Mouse (Mus musculus) liver, embryonic 13.5 days (tissue): ENCODE measurements around the gene Uggt2. TPM values are rescaled to one million over a fixed set of nuclear protein-coding genes. Genes with fewer than 3 reads are reported as not detected.
"Not testable (repeated sequence)": the region's sequence is repeated elsewhere in the genome, so short reads cannot be mapped to it uniquely, and the experiment has no call there.

ENCODE experiments used
- ATAC-seq: fragments of 200-750 bp; cut with Nextera tagmentation; 2 replicates; pipeline ENCODE4 v1.8.0; 2017; ENCODE audit warnings: low read depth, mild to moderate bottlenecking, moderate number of reproducible peaks, moderate library complexity
- DNase-seq: peaks from one replicate; pipeline ENCODE4 v3.0.0; 2022
- H3K27ac ChIP-seq: fragments of 300-500 bp; sonication (generic); 2 replicates; pipeline ENCODE4 v1.5.1; 2015; ENCODE audit warnings: moderate library complexity, mild to moderate bottlenecking, inconsistent platforms
- H3K27me3 ChIP-seq: fragments of 300-500 bp; sonication (generic); 2 replicates; pipeline ENCODE4 v1.6.1; 2015; ENCODE audit warnings: mild to moderate bottlenecking, inconsistent platforms
- H3K36me3 ChIP-seq: fragments of 300-500 bp; sonication (generic); 2 replicates; pipeline ENCODE4 v1.6.1; 2015; ENCODE audit warnings: mild to moderate bottlenecking, inconsistent platforms
- H3K4me1 ChIP-seq: fragments of 300-500 bp; sonication (generic); replicated peaks from 2 replicates; pipeline ENCODE4 v1.6.1; 2015; ENCODE audit warnings: inconsistent platforms
- H3K4me2 ChIP-seq: fragments of 300-500 bp; sonication (generic); 2 replicates; pipeline ENCODE4 v1.6.1; 2015; ENCODE audit warnings: inconsistent platforms, mild to moderate bottlenecking, moderate library complexity
- H3K4me3 ChIP-seq: fragments of 300-500 bp; sonication (generic); replicated peaks from 2 replicates; pipeline ENCODE4 v1.5.1; 2015; ENCODE audit warnings: mild to moderate bottlenecking, inconsistent platforms
- H3K9ac ChIP-seq: fragments of 300-500 bp; sonication (generic); 2 replicates; pipeline ENCODE4 v1.6.1; 2015; ENCODE audit warnings: mild to moderate bottlenecking, inconsistent platforms
- H3K9me3 ChIP-seq: fragments of 300-500 bp; sonication (generic); replicated peaks from 2 replicates; pipeline ENCODE4 v1.6.1; 2016; ENCODE audit warnings: inconsistent platforms
- WGBS: fragments of 180-500 bp; shearing (Covaris S2); methylation state at CpG from one replicate; pipeline ENCODE4 v1.1.7; 2015; ENCODE audit not compliant: insufficient replicate concordance; 5-methylcytosine and 5-hydroxymethylcytosine counted together
- polyA plus RNA-seq: library from polyadenylated mRNA; unstranded; fragments of >200 nt; fragmentation: Nextera tagmentation; extraction: Ambion mirVana; gene quantifications from 2 replicates; pipeline ENCODE4 v1.2.1, GENCODE M21; 2015

Uggt2 gene
- polyA plus RNA-seq, 1 experiment from 2014 or later, result 1.4 TPM

- H3K4me3 ChIP-seq, result no peak overlapping the region
- no peak overlapping the region for H3K27ac ChIP-seq
- no peaks in the 10 kb centered on the region for H3K36me3 ChIP-seq
- ATAC-seq (peak; percentile 31; the same call in 1 of the 2 replicates), DNase-seq (no peak)
- 67% methylated on average over 9 of the region's 9 CpGs for WGBS
- no peaks in the 10 kb centered on the region for H3K9me3 ChIP-seq
- H3K4me2 ChIP-seq, result no peak overlapping the region
- 0 out of 2 replicates have a peak, but pooled peaks cover 3% of the 10 kb centered on the region for H3K4me1 ChIP-seq
- H3K9ac ChIP-seq, result no peak overlapping the region
- H3K27me3 ChIP-seq, result no peaks in the 10 kb centered on the region
Measured at GRCm38 (mm10) chr14:118995226-118995925, 103.9 kb downstream of the Uggt2 start.

GRCm38 (mm10) chr14:118987523-118988496 lies 111.4 kb downstream of the Uggt2 start:
- Histone ChIP-seq H3K27ac (no peak overlapping the region), H3K4me1 (peaks cover 20% of the 10 kb centered on the region), H3K4me2 (peak overlapping the region; percentile 62), H3K4me3 (peak overlapping the region; percentile 35), H3K27me3 (no peaks in the 10 kb centered on the region), H3K36me3 (0 out of 2 replicates have a peak, but pooled peaks cover 3% of the 10 kb centered on the region), H3K9ac (0 out of 2 replicates have a peak overlapping the region, but pooled peaks have one; percentile 24), H3K9me3 (no peaks in the 10 kb centered on the region)
- ATAC-seq (peak; percentile 99), DNase-seq (no peak)
- WGBS, result 32% methylated on average over 13 of the region's 13 CpGs

DNA sequence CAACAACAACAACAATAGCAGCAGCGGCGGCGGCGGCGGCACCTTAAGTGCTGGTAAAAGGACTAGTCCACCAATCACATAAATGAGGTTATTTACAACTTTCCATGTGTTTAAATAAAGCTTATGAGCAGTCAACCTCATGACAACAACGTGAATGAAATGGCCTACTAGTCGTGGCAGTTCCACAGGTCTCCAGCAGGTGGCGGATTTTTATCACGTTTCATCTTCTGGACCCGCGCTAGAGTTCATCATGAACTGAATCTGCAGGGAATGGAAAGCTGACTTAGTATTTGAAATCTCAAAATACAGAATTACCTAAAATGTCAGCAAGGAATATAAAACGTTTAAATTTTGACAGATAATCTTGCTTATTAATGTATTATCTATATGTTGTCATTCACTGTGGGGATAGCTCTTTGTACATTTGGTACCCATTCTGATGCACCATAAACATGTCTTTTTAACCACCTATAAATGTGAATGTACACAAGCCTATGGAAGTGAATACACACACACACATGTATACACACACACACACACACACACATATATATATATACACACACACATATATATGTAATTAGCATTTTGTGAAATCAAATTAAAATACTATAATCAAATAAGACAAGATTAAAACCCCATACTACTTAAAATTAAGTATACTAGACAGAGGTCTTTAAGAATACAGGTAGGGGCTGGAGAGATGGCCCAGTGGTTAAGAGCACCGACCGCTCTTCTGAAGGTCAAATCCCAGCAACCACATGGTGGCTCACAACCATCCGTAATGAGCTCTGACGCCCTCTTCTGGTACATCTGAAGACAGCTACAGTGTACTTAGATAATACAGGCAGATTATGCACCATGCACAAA lies 112.3 kb downstream of the Uggt2 start:
- Histone ChIP-seq H3K27me3 (no peaks in the 10 kb centered on the region), H3K4me2 (peak overlapping the region; percentile 62), H3K9ac (no peak overlapping the region), H3K9me3 (no peaks in the 10 kb centered on the region), H3K4me3 (no peak overlapping the region), H3K4me1 (peaks cover 20% of the 10 kb centered on the region), H3K27ac (no peak overlapping the region), H3K36me3 (0 out of 2 replicates have a peak, but pooled peaks cover 3% of the 10 kb centered on the region)
- ATAC-seq (no peak), DNase-seq (peak; percentile 33)
- whole genome bisulfite sequencing, result 31% methylated on average over 16 of the region's 16 CpGs

GRCm38 (mm10) chr14:118984161-118984560 lies 115.1 kb downstream of the Uggt2 start:
- peaks cover 30% of the 10 kb centered on the region for H3K4me1 ChIP-seq
- DNase-seq (no peak), ATAC-seq (no peak)
- no peak overlapping the region for H3K27ac ChIP-seq
- no peak overlapping the region for H3K4me2 ChIP-seq
- no peaks in the 10 kb centered on the region for H3K27me3 ChIP-seq
- no peak overlapping the region for H3K4me3 ChIP-seq
- H3K9me3 ChIP-seq, result no peaks in the 10 kb centered on the region
- H3K9ac ChIP-seq, result no peak overlapping the region
- WGBS, result 63% methylated on average over 4 of the region's 4 CpGs
- peaks cover 15% of the 10 kb centered on the region for H3K36me3 ChIP-seq

- Histone ChIP-seq H3K4me3 (no peak overlapping the region), H3K4me1 (peaks cover 26% of the 10 kb centered on the region), H3K27me3 (no peaks in the 10 kb centered on the region), H3K36me3 (peaks cover 19% of the 10 kb centered on the region), H3K9ac (no peak overlapping the region), H3K9me3 (no peaks in the 10 kb centered on the region), H3K4me2 (no peak overlapping the region), H3K27ac (0 out of 2 replicates have a peak overlapping the region, but pooled peaks have one; percentile 6)
- ATAC-seq (no peak), DNase-seq (no peak)
Measured at GRCm38 (mm10) chr14:118983396-118983795, 115.8 kb downstream of the Uggt2 start.

DNA sequence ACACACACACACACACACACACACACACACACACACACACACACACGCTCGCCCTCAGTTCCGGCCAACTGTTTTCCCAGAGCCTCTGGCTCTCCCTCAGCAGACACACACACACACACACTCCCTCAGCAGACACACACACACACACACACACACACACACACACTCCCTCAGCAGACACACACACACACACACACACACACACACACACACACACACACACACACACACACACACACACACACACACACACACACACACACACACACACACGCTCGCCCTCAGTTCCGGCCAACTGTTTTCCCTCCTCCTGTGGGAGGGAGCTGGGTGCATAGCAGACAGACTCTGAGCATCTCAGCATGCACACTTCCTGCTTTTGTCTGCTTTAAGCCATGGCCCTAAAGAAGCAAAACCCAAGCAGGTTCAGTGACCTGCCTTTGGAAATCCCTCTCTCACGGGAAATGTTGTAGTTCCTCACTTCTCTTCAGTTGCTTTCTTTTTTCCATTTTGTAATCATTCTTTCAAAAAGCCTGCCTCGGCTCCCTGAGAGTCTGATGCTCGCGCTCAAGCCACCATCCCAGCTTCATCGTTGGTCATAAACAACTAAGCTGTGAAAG lies 116.7 kb downstream of the Uggt2 start:
- H3K9ac ChIP-seq, H3K27me3 ChIP-seq, H3K9me3 ChIP-seq, ATAC-seq, DNase-seq, H3K4me2 ChIP-seq, H3K4me3 ChIP-seq: not testable (repeated sequence)
- WGBS, result 52% methylated on average over 8 of the region's 11 CpGs
- Histone ChIP-seq H3K36me3 (peaks cover 28% of the 10 kb centered on the region), H3K4me1 (peaks cover 18% of the 10 kb centered on the region), H3K27ac (0 out of 2 replicates have a peak overlapping the region, but pooled peaks have one; percentile 6)

DNA sequence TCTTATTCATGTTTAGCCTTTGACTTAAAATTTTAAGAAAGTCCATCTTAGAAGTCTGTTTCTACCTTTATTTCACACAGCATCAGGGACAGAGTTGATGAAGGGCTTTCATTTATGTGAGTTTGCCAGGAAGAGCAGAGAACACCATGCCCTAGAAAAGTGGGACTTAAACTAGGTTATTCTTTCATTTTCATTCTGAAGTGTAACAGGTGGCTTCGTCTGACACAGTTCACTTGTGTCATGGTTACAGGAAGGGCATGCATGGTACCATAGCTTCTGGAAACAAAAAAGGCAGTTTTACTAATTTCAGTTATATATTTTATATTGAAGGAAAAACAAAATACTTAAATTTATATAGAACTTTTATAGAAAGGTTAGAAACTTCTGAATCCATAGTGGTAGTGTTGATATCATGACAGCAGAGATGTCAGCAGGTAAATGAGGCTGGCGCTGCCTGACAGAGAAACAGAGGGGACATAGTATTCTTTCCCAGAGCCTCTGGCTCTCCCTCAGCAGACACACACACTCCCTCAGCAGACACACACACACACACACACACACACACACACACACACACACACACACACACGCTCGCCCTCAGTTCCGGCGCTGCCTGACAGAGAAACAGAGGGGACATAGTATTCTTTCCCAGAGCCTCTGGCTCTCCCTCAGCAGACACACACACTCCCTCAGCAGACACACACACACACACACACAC lies 117.4 kb downstream of the Uggt2 start:
- H3K27ac ChIP-seq, H3K4me2 ChIP-seq, DNase-seq, H3K27me3 ChIP-seq, H3K9me3 ChIP-seq, ATAC-seq, H3K9ac ChIP-seq, H3K4me3 ChIP-seq: not testable (repeated sequence)
- WGBS, result 68% methylated on average over 6 of the region's 6 CpGs
- Histone ChIP-seq H3K36me3 (peaks cover 34% of the 10 kb centered on the region), H3K4me1 (peaks cover 14% of the 10 kb centered on the region)

- no peak overlapping the region for H3K27ac ChIP-seq
Measured at GRCm38 (mm10) chr14:118980890-118981289, 118.3 kb downstream of the Uggt2 start.

GRCm38 (mm10) chr14:118980358-118980757 lies 118.9 kb downstream of the Uggt2 start:
- peaks cover 14% of the 10 kb centered on the region for H3K4me1 ChIP-seq
- 0 out of 2 replicates have a peak, but pooled peaks have one; percentile 22 for ATAC-seq
- H3K4me2 ChIP-seq, result no peak overlapping the region
- H3K36me3 ChIP-seq, result peaks cover 43% of the 10 kb centered on the region
- H3K27ac ChIP-seq, result no peak overlapping the region
- no peak overlapping the region for H3K4me3 ChIP-seq
- DNase-seq, result no peak
- H3K9ac ChIP-seq, result no peak overlapping the region
- WGBS, result 68% methylated on average over 5 of the region's 5 CpGs
- H3K9me3 ChIP-seq, result no peaks in the 10 kb centered on the region
- no peaks in the 10 kb centered on the region for H3K27me3 ChIP-seq

More at GRCm38 (mm10) chr14:118980890-118981289, 118.3 kb downstream of the Uggt2 start:
- peaks cover 14% of the 10 kb centered on the region for H3K4me1 ChIP-seq
- DNase-seq (no peak), ATAC-seq (0 out of 2 replicates have a peak, but pooled peaks have one; percentile 41)
- H3K4me3 ChIP-seq, result no peak overlapping the region
- no peaks in the 10 kb centered on the region for H3K27me3 ChIP-seq
- no peak overlapping the region for H3K9ac ChIP-seq
- peaks cover 40% of the 10 kb centered on the region for H3K36me3 ChIP-seq
- no peaks in the 10 kb centered on the region for H3K9me3 ChIP-seq
- 42% methylated on average over 8 of the region's 8 CpGs for WGBS
- H3K4me2 ChIP-seq, result no peak overlapping the region
